ENCODE assay signal across 8 mouse cellular contexts in genomic region chr17:8597790-8598189, GRCm38 (mm10). TPM values are rescaled to one million over a fixed set of nuclear protein-coding genes. Genes with fewer than 3 reads are reported as not detected.
DNase-seq lines count a peak whose midpoint lies in the region; ATAC-seq lines count a peak whose summit lies in the region.
"Had no signal": no experiment of that assay in that cellular context is flagged by ENCODE, and none has a peak within 500 bp of the region (broad histone marks: within the 10 kb centered on the region; RNA-seq: fewer than 3 reads in every experiment).

No protein-coding gene starts in this region.

- DNase-seq in Muller cell, postnatal 12 days (ENCODE audit: inconsistent ontology term) = peak; percentile 54
- peak; percentile 16 for DNase-seq in c-Kit-negative CD71-positive TER-119-positive erythroid progenitor cells, embryonic 14.5 days (ENCODE audit: low read depth, low spot score)
- peak; percentile 75 for DNase-seq in forebrain, embryonic 11.5 days (ENCODE audit: low spot score)
- DNase-seq in hindbrain, embryonic 11.5 days (ENCODE audit: low spot score) = peak; percentile 79
- peak; percentile 56 to 77 for DNase-seq in layer of hippocampus, adult 8-10 months (ENCODE audit: low spot score in 2 of 2)
- DNase-seq in right cerebral cortex, postnatal 10 days (ENCODE audit: low spot score in 2 of 2) = peak; percentile 79

- H3K36me3 ChIP-seq in forebrain, embryonic 11.5 days (ENCODE audit: control insufficient read depth, insufficient read depth, low read length) = no peaks in the 10 kb centered on the region
- no peaks in the 10 kb centered on the region for H3K36me3 ChIP-seq in hindbrain, embryonic 11.5 days (ENCODE audit: control insufficient read depth, insufficient read depth, low read length)
- H3K36me3 ChIP-seq: lung, embryonic 15.5 days had no signal

- H3K4me2 ChIP-seq in forebrain, embryonic 11.5 days (ENCODE audit: low read depth, low read length, severe bottlenecking) = no peak overlapping the region
- H3K4me2 ChIP-seq in hindbrain, embryonic 11.5 days (replicated peaks; ENCODE audit: low read depth, low read length) = no peak overlapping the region
- H3K4me2 ChIP-seq: lung, embryonic 15.5 days had no signal

- no peak overlapping the region for H3K27ac ChIP-seq in forebrain, embryonic 11.5 days (ENCODE audit: low read depth, low read length)
- H3K27ac ChIP-seq in hindbrain, embryonic 11.5 days (ENCODE audit: low read depth, low read length) = no peak overlapping the region
- H3K27ac ChIP-seq: lung, embryonic 15.5 days had no signal

- peak; percentile 49 for ATAC-seq in forebrain, embryonic 11.5 days (replicated peaks; ENCODE audit: low FRiP score)
- no peak for ATAC-seq in hindbrain, embryonic 11.5 days (ENCODE audit: low FRiP score)
- peak; percentile 67 for ATAC-seq in megakaryocyte, adult 5-6 weeks (ENCODE audit: poor library complexity, severe bottlenecking)

- H3K4me1 ChIP-seq in forebrain, embryonic 11.5 days (replicated peaks; ENCODE audit: control insufficient read depth, insufficient read depth, low read length) = no peaks in the 10 kb centered on the region
- H3K4me1 ChIP-seq in hindbrain, embryonic 11.5 days (replicated peaks; ENCODE audit: control insufficient read depth, insufficient read depth, low read length) = no peaks in the 10 kb centered on the region
- H3K4me1 ChIP-seq: lung, embryonic 15.5 days had no signal

- no peaks in the 10 kb centered on the region for H3K9me3 ChIP-seq in forebrain, embryonic 11.5 days (ENCODE audit: control insufficient read depth, low read length)
- no peaks in the 10 kb centered on the region for H3K9me3 ChIP-seq in hindbrain, embryonic 11.5 days (ENCODE audit: control insufficient read depth, low read length)
- H3K9me3 ChIP-seq: lung, embryonic 15.5 days had no signal

- WGBS in forebrain, embryonic 11.5 days = 11% methylated on average over 7 of the region's 7 CpGs
- 9% methylated on average over 7 of the region's 7 CpGs for WGBS in hindbrain, embryonic 11.5 days

- H3K4me3 ChIP-seq in forebrain, embryonic 11.5 days (ENCODE audit: low read depth, low read length) = no peak overlapping the region
- no peak overlapping the region for H3K4me3 ChIP-seq in hindbrain, embryonic 11.5 days (ENCODE audit: low read depth, low read length)
- H3K4me3 ChIP-seq: lung, embryonic 15.5 days had no signal

- H3K9ac ChIP-seq in forebrain, embryonic 11.5 days (ENCODE audit: low read length) = no peak overlapping the region
- no peak overlapping the region for H3K9ac ChIP-seq in hindbrain, embryonic 11.5 days (ENCODE audit: low read depth, low read length)
- H3K9ac ChIP-seq: lung, embryonic 15.5 days had no signal

- no peaks in the 10 kb centered on the region for H3K27me3 ChIP-seq in forebrain, embryonic 11.5 days (ENCODE audit: control insufficient read depth, insufficient read depth, low read length)
- H3K27me3 ChIP-seq in hindbrain, embryonic 11.5 days (ENCODE audit: control insufficient read depth, insufficient read depth, low read length) = no peaks in the 10 kb centered on the region

RNA-seq across cellular contexts. Expression of gene Gm17087, which starts 31.0 kb away (rescaled TPM):
- polyA plus RNA-seq in forebrain, embryonic 11.5 days (2014; fragmentation: Nextera tagmentation; extraction: Ambion mirVana) = not detected in 2 replicates
- not detected in 2 replicates for polyA plus RNA-seq in hindbrain, embryonic 11.5 days (2014; fragmentation: Nextera tagmentation; extraction: Ambion mirVana)
- total RNA-seq in layer of hippocampus, adult 8-10 months (2022) = not detected
- 0.13 and 0.25 TPM in 2 replicates for total RNA-seq in megakaryocyte, adult 5-6 weeks (2015)
- not detected in 2 replicates for total RNA-seq in megakaryocyte, adult 5-6 weeks (2017)
- polyA plus RNA-seq: lung, embryonic 15.5 days had no signal

Comparison
In these comparisons a context has a peak if more than half of its experiments do, and no peak if none do; other contexts are left out.
1. DNase-seq: peak in every context shown above with its lines; median percentile 79 in hindbrain, embryonic 11.5 days; 79 in right cerebral cortex, postnatal 10 days; 75 in forebrain, embryonic 11.5 days; 66 in layer of hippocampus, adult 8-10 months; 54 in Muller cell, postnatal 12 days; 16 in c-Kit-negative CD71-positive TER-119-positive erythroid progenitor cells, embryonic 14.5 days.